ENCODE assay signal across 7 mouse cellular contexts in genomic region chr5:45857254-45858011, GRCm38 (mm10). TPM values are rescaled to one million over a fixed set of nuclear protein-coding genes. Genes with fewer than 3 reads are reported as not detected.
DNase-seq lines count a peak whose midpoint lies in the region; ATAC-seq lines count a peak whose summit lies in the region.

Gene Lcorl (minus strand): TSS chr5:45857615.

- peak within 1 kb of the TSS; percentile 83 for H3K4me2 ChIP-seq in embryonic facial prominence, embryonic 11.5 days (ENCODE audit: low read depth, low read length)
- peak within 1 kb of the TSS; percentile 71 for H3K4me2 ChIP-seq in midbrain, embryonic 13.5 days (replicated peaks)

- under 1% methylated on average over 62 of the region's 79 CpGs for WGBS in embryonic facial prominence, embryonic 11.5 days
- under 1% methylated on average over 73 of the region's 79 CpGs for WGBS in limb, embryonic 10.5 days
- WGBS in midbrain, embryonic 13.5 days: under 1% methylated on average over 50 of the region's 79 CpGs

- no peaks in the 10 kb centered on the region for H3K36me3 ChIP-seq in embryonic facial prominence, embryonic 11.5 days (replicated peaks; ENCODE audit: control insufficient read depth, insufficient read depth, low read depth, low read length)
- H3K36me3 ChIP-seq in limb, embryonic 10.5 days: no peaks in the 10 kb centered on the region
- no peaks in the 10 kb centered on the region for H3K36me3 ChIP-seq in midbrain, embryonic 13.5 days

- no peaks in the 10 kb centered on the region for H3K4me1 ChIP-seq in embryonic facial prominence, embryonic 11.5 days (ENCODE audit: control insufficient read depth, insufficient read depth, low read length)
- peaks cover 7% of the 10 kb centered on the region; the same call in 1 of the 2 replicates for H3K4me1 ChIP-seq in limb, embryonic 10.5 days
- H3K4me1 ChIP-seq in midbrain, embryonic 13.5 days (replicated peaks): peaks cover 9% of the 10 kb centered on the region

- H3K27ac ChIP-seq in embryonic facial prominence, embryonic 11.5 days (replicated peaks; ENCODE audit: low read depth, low read length): peak within 1 kb of the TSS; percentile 95
- H3K27ac ChIP-seq in limb, embryonic 10.5 days: peak within 1 kb of the TSS; percentile 98
- H3K27ac ChIP-seq in midbrain, embryonic 13.5 days: peak within 1 kb of the TSS; percentile 98

- peak within 1 kb of the TSS; percentile 92 for H3K9ac ChIP-seq in embryonic facial prominence, embryonic 11.5 days (replicated peaks; ENCODE audit: low read length)
- peak within 1 kb of the TSS; percentile 97 for H3K9ac ChIP-seq in midbrain, embryonic 13.5 days (replicated peaks)

- no peaks in the 10 kb centered on the region for H3K9me3 ChIP-seq in embryonic facial prominence, embryonic 11.5 days (replicated peaks; ENCODE audit: control insufficient read depth, low read length)
- no peaks in the 10 kb centered on the region for H3K9me3 ChIP-seq in limb, embryonic 10.5 days (replicated peaks)
- no peaks in the 10 kb centered on the region for H3K9me3 ChIP-seq in midbrain, embryonic 13.5 days

- DNase-seq in adrenal gland, postnatal 14 days: peak; percentile 96
- DNase-seq in embryonic facial prominence, embryonic 11.5 days (ENCODE audit: low spot score): peak; percentile 97
- peak; percentile 96 for DNase-seq in kidney, adult 11 months
- peak; percentile 91 for DNase-seq in limb, embryonic 10.5 days (ENCODE audit: low spot score)
- DNase-seq in spleen, adult 12 weeks (ENCODE audit: low spot score): peak; percentile 88

- no peaks in the 10 kb centered on the region for H3K27me3 ChIP-seq in embryonic facial prominence, embryonic 11.5 days (ENCODE audit: control insufficient read depth, insufficient read depth, low read length)
- H3K27me3 ChIP-seq in limb, embryonic 10.5 days (ENCODE audit: low read depth, poor library complexity, severe bottlenecking): no peaks in the 10 kb centered on the region
- H3K27me3 ChIP-seq in midbrain, embryonic 13.5 days: peaks cover 7% of the 10 kb centered on the region

- peak; percentile 97 for ATAC-seq in embryonic facial prominence, embryonic 11.5 days (replicated peaks; ENCODE audit: insufficient number of reproducible peaks, low FRiP score, low TSS enrichment, low read depth)
- ATAC-seq in granulocyte monocyte progenitor cell, adult 5-6 weeks (replicated peaks; ENCODE audit: poor library complexity, severe bottlenecking): peak; percentile 80
- peak; percentile 97 for ATAC-seq in midbrain, embryonic 13.5 days

- peak within 1 kb of the TSS; percentile 96 for H3K4me3 ChIP-seq in embryonic facial prominence, embryonic 11.5 days (ENCODE audit: low read depth, low read length)
- H3K4me3 ChIP-seq in limb, embryonic 10.5 days: peak within 1 kb of the TSS; percentile 96
- H3K4me3 ChIP-seq in midbrain, embryonic 13.5 days (replicated peaks): peak within 1 kb of the TSS; percentile 84

RNA-seq across cellular contexts. Expression of gene Lcorl, which starts in this region (rescaled TPM):
- total RNA-seq in adrenal gland, postnatal 14 days (2021): 24.1 and 29.9 TPM in 2 replicates
- polyA plus RNA-seq in embryonic facial prominence, embryonic 11.5 days (2014; fragmentation: Nextera tagmentation; extraction: Ambion mirVana): 28.8 and 29.9 TPM in 2 replicates
- 30.6 and 31.4 TPM in 2 replicates for total RNA-seq in granulocyte monocyte progenitor cell, adult 5-6 weeks (2014; fragmentation: Nextera tagmentation)
- 34.3 and 39.7 TPM in 2 replicates for total RNA-seq in granulocyte monocyte progenitor cell, adult 5-6 weeks (2017)
- 17.3 and 25.3 TPM in 2 replicates for polyA plus RNA-seq in limb, embryonic 10.5 days (2016; fragmentation: Nextera tagmentation; extraction: Ambion mirVana)
- polyA plus RNA-seq in midbrain, embryonic 13.5 days (2015; fragmentation: Nextera tagmentation; extraction: Ambion mirVana): 64.4 and 71.3 TPM in 2 replicates

Comparison
In these comparisons a context has a peak if more than half of its experiments do, and no peak if none do; other contexts are left out.
1. Peak in every context shown above with its lines: DNase-seq, ATAC-seq, H3K4me3 ChIP-seq and H3K27ac ChIP-seq.